Mouse (Mus musculus) MEL-GATA-1-ER (cell line): ENCODE measurements around the gene Fgfr2.
"Not testable (repeated sequence)": the region's sequence is repeated elsewhere in the genome, so short reads cannot be mapped to it uniquely, and the experiment has no call there.

Source experiments
- DNase-seq: peaks from one replicate; pipeline ENCODE4 v3.0.0-alpha.2; 2012; ENCODE audit warnings: low read depth; ENCODE audit errors: extremely low read depth

Gene Fgfr2

GRCm38 (mm10) chr7:131114434-131114833, 2008.7 kb downstream of the Fgfr2 start:
- DNase-seq: no peak

DNA sequence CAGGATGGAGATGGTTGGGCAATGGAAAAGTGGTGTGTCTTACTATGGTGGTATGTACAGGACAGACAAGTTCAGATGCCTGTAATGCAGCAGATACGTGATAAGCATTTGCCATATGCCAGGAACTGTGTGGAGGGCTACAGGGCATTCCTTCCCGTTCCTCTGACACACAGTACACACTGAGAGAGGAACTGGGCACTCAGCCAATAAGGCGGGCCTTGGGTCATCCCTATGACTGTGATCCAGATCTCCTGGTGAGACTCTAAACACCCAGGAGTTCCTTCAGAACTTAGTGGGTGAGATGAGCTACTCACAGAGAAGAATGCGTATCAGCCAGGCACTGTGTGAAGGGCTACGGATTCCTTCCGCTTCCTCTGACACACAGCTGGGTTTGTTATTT, 2009.5 kb downstream of the Fgfr2 start:
- DNase-seq: no peak

- DNase-seq: peak; percentile 0
Observed at GRCm38 (mm10) chr7:131112486-131112885, 2010.7 kb downstream of the Fgfr2 start.

DNA sequence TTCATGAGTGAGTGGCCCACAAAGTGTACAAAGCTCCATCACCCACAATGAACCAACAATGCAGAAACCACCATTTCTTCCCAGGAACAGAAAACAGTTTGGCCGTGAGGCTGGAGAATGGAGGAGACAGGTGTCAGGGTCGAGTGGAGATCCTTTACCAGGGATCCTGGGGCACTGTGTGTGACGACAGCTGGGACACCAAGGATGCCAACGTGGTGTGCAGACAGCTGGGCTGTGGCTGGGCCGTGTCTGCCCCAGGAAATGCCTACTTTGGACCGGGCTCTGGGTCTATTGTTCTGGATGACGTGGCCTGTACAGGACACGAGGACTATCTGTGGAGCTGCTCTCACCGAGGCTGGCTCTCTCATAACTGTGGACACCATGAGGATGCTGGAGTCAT, 2040.7 kb downstream of the Fgfr2 start:
- DNase-seq: not testable (repeated sequence)

- DNase-seq: no peak
Observed at GRCm38 (mm10) chr7:131075956-131076355, 2047.2 kb downstream of the Fgfr2 start.

DNA sequence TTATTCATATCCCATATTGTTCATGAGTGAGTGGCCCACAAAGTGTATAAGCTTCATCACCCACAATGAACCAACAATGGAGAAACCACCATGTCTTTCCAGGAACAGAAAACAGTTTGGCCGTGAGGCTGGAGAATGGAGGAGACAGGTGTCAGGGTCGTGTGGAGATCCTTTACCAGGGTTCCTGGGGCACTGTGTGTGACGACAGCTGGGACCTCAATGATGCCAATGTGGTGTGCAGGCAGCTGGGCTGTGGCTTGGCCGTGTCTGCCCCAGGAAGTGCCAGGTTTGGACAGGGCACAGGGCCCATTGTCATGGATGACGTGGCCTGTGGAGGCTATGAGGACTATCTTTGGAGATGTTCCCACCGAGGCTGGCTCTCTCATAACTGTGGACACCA, 2049.1 kb downstream of the Fgfr2 start:
- DNase-seq: not testable (repeated sequence)

- not testable (repeated sequence) for DNase-seq
Observed at GRCm38 (mm10) chr7:131073476-131073875, 2049.7 kb downstream of the Fgfr2 start.

GRCm38 (mm10) chr7:131068191-131068590, 2055.0 kb downstream of the Fgfr2 start:
- DNase-seq: not testable (repeated sequence)

DNA sequence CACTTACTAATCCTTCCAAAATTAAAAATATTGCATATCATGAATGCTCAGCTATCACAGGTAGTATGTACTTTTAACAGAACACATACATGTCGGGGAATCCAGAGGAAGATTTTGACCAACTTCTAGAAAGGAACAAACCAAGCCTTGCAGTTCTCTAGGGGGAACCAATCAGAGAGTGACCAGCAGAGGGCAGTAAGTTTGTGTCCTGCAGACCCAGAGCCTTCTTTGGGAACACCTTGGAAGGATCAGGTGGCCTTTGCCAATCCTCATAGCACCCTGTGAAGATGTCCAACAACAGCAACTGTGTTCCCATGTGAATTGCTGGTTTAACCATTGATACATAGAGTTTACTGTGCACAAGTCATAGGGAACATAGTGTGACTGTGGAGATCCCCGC, 2060.6 kb downstream of the Fgfr2 start:
- DNase-seq: no peak

DNA sequence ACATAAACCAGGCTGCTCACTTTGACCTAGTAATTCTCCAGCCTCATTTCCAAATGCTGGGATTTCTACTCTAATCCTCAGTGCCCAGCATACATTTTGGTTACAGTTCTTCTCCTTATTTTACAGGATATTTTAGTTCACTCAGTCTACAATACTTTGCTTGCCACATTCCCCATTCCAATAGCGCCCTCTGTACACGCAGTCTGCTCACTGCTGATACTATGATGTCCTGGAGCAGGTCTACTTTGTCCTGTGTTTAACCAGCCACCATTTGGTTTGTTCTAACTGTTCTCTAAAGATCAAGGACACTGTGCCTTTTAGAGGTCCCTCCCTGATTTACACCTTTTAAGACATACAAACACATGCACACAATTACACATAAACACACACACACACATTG, 2063.3 kb downstream of the Fgfr2 start:
- not testable (repeated sequence) for DNase-seq

DNA sequence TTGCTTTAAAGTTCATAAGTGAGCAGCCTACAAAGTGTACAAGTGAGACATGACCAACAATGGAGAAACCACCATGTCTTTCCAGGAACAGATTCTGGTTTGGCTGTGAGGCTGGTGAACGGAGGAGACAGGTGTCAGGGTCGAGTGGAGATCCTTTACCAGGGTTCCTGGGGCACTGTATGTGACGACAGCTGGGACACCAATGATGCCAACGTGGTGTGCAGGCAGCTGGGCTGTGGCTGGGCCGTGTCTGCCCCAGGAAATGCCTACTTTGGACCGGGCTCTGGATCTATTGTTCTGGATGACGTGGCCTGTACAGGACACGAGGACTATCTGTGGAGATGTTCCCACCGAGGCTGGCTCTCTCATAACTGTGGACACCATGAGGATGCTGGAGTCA, 2065.2 kb downstream of the Fgfr2 start:
- DNase-seq: not testable (repeated sequence)

GRCm38 (mm10) chr7:131054808-131055370, 2068.3 kb downstream of the Fgfr2 start:
- DNase-seq: no peak

GRCm38 (mm10) chr7:131049829-131050228, 2073.3 kb downstream of the Fgfr2 start:
- DNase-seq: not testable (repeated sequence)

DNA sequence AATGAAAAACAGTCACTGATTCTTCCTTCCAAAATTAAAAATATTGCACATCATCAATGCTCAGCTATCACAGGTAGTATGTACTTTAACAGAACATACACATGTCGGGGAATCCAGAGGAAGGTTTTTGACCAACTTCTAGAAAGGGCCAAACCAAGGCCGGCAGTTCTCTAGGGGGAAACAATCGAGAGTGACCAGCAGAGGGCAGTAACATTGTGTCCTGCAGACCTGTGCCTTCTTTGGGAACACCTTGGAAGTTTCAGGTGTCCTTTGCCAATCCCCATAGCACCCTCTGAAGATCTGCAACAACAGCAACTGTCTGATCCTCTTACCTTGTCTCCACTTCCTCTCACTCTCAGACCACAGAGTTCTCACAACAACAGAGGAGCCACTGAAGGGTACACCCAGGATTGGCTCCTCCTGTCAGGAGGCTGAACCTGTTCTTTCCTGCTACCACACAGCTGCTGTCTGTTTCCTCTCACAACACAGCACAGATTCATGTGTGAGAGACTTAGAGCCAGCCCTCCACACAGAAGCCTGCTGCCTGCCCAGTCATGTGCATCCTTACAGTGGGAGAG, 2077.8 kb downstream of the Fgfr2 start:
- not testable (repeated sequence) for DNase-seq

GRCm38 (mm10) chr7:131042657-131043056, 2080.5 kb downstream of the Fgfr2 start:
- no peak for DNase-seq

GRCm38 (mm10) chr7:131040760-131041159, 2082.4 kb downstream of the Fgfr2 start:
- DNase-seq: not testable (repeated sequence)

DNA sequence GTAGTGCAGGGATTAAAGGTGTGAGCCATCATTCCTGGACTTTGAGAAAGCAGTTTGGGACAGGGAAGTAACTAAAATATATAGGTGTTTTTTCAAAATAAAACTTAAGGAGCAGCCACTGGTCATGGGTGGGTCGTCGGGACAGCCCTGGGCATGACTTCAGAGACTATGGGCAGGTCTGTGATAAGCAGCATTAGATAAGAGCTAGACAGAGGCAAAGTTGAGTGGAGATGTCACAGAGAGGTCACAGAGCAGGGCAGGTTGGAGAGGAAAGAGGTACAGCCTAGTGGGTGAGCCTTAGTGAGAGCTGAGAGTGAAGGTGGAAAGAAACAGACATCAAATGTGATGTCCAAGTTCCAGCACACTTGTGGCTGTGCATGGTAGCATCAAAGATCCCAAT, 2086.1 kb downstream of the Fgfr2 start:
- DNase-seq: no peak

DNA sequence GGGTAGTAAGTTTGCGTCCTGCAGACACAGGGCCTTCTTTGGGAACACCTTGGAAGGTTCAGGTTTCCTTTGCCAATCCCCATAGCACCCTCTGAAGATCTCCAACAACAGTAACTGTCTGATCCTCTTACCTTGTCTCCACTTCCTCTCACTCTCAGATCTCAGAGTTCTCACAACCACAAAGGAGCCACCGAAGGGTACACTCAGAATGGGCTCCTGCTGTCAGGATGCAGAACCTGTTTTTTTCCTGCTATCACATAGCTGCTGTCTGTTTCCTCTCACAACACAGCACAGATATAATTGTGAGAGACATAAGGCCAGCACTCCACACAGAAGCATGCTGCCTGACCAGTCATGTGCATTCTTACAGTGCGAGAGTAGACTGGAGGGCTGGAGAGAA, 2086.8 kb downstream of the Fgfr2 start:
- DNase-seq: no peak

DNA sequence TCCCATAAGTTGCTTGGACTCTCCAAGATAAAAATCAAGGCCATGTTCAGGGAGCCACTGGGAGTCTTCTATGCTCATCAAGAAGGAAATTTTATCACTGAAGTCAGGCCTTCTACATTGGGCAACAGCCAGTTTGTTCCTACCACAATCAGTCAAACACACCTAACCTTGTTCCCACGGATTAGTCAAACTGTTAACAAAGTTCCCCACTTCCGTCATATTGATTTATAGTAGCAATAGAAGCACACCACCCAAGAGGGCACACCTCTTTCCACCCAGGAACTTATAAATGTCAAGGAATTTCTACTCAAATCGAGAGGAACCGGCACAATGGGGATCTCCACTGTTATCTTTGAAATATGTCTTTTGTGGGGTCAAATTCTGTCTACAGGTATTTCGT, 2091.4 kb downstream of the Fgfr2 start, which contains the start of gene Dmbt1:
Gene Dmbt1, plus strand, starts transcription at position 299 of the 400 bp plus-strand sequence.
- no peak for DNase-seq

- DNase-seq: no peak
Observed at GRCm38 (mm10) chr7:131027557-131027956, 2095.6 kb downstream of the Fgfr2 start.

GRCm38 (mm10) chr7:131024807-131025206, 2098.3 kb downstream of the Fgfr2 start:
- DNase-seq: no peak

DNA sequence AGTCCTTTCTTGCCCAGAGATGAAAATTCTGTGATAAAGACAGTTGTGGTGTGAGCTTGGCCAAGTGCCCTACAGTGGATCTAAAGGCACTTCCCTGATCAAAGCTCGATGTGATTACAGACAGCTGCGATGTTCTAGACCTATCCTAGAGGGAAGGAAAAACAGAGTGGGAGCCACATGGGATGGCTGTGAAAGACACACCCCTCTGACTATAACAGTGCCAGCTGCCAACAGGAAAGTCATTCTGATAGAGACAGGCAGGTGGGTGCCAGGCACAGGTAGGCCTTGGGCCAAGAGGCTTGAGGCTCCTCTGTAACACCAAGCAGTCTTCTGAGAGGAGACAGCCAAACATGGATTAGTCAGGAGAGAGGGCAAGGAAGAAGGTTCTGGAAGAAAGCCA, 2104.0 kb downstream of the Fgfr2 start:
- no peak for DNase-seq

DNA sequence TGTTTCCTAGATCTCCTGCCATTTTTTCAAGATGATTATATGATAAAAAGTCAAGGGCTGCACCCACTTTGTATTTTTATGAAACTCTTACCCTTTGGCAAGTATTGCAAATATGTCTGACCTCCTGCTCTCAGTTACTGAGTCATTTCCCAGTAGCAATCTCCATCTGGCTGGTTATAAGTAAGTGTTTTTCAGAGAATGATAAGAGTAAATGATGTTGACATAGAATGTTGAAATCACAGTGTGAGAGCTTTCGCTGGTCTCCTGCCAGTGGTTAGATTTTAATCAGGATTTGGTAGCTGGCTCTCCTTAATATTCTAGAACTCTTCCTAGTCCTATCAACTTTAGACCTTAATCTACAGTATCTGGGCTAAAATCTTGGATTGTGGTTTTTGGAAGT, 2111.2 kb downstream of the Fgfr2 start:
- no peak for DNase-seq
